Mouse (Mus musculus) adrenal gland, adult 8-10 months (tissue): ENCODE data around the gene Spp2. TPM values are rescaled to one million over a fixed set of nuclear protein-coding genes. Genes with fewer than 3 reads are reported as not detected.
A peak's percentile ranks its signal among the peaks of the same experiment; 100 is the strongest.

ENCODE experiments used
- DNase-seq: peaks from one replicate; pipeline ENCODE4 v3.0.0; 2022
- total RNA-seq, 4 experiments: library from RNA; stranded (reverse); gene quantifications; 2 replicates each; pipeline ENCODE4 v1.2.4; 2022

Spp2 gene
- total RNA-seq = not detected

DNA sequence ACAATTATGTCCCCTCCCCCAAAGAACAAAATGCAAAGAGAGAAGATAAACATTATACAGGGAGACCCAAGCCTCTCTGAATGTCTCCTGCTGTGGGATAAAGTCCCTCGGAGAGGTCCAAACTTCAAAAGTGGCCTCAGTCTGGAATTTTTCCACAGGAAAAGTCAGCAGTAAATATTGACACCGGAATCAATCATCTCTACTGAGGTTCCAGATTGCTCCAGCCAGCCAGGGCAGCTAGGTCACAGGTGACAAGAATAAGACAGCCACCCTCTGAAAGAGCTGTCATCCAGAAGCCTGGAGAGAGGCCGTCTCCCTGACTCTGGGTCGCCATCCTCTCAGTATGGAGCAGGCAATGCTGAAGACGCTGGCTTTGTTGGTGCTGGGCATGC is at the start of gene Spp2:
Spp2 (plus strand) TSS at position 155 of the 392 bp plus-strand sequence.
- DNase-seq = no peak

DNA sequence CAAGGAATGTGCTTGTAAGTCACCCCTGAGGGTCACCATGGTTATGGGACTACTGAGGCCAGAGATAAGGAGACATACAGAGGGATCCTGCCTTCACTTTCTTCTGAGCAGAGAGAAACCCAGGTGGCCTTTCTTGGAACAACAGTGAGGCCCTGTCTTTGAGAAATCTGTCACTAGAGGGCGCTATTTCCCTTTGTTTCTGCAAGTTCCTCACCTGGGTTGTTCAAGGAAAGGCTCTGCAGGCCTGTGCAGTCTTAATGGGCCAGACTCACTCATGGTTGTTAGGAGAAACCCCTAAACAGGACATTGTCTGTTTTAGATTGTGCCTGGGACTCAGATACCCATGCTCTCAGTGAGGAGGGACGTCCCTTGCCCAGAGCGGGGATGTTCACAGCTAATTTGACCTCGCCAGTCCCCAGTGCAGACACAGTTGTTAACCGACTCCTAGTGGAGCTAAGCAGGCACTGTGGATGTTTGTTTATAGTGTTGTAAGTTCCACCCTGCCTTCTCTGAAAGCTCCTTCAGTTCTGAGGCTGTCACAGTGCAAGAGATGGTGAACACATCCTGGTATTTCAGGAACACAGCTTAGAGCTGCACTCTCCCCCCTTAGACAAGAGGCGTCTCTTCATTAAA is 49.2 kb upstream of the Spp2 start:
- no peak for DNase-seq

DNA sequence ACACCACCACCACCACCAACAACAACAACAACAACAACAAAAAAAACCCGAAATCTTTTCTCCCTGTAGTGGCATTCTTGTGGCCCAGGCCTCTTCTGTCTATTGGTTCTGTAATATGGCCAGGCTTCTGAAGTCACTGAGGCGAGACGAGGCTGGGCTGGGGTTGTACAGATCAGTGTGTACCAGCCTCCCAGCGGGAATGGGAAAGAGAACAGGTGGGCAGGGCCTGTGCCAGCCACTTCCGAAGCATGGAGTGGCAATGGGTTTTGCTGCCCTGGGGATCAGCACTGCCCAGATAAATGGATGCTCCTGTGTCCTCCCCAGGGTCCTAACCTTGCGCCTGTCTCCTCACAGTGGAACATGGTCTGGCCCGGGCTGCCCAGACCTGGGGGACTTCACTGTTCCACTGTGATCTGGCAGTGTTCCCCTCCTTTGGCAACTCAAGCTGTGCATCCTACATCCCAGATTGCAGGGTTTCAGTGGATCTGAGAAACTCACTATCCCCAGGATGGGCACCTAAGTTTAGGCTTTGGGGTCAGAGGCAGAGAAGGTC is 48.6 kb upstream of the Spp2 start:
- no peak for DNase-seq

DNA sequence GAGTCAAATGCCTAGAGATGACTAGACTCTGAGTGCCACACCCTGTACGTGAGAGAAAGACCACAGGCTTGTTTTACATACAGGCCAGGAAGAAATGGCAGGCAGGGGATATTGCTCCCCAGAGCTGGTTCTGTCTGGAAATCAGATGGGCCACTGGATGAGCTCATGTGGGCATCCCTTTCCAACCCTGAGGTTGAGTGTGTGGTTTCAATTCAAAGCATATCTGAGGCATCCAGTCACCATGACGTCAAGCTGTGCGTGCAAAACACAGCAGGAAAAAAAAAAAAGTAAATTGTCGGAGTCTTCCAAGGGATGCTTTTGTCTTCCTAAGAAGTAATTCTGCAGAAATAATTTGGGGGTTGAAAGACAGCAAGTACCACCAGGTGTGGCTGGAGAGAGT is 45.7 kb upstream of the Spp2 start:
- no peak for DNase-seq

DNA sequence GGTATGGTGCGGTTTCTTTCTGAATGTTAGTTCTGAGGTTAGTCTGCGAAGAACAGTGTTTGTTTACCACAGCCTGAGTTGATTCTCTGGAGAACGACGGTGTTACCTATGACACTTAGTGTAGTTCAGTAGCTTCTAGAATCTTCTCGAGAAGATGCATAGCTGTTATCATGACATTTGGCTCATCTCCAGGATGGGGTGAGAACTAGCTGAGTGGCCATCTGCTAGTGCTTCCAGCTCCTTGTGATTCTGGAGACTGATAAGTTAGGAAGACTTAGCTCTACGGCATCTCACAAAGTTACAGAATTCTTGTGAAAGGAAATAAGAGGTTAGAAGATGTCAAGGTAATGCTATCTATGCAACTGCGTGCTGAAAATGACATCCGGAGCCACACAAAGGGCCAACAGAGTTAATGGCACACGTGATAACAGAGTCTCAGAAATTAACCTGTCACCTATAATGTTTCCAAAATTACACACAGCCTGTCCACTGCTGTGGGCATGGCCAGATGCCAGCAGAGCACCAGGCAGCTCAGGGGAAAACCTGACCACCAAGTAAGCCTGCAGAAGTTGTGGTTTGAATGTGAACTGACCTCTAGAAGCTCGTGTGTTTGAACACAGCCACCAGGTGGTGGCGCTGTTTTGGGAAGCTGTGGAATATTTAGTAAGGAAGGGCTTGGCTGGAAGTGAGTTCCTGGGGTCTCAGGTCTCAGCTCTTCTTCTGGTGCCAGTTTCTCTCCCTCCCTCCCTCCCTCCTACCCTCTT is 39.7 kb upstream of the Spp2 start:
- no peak for DNase-seq

GRCm38 (mm10) chr1:88378446-88378845 is 28.3 kb upstream of the Spp2 start:
- DNase-seq = no peak

DNA sequence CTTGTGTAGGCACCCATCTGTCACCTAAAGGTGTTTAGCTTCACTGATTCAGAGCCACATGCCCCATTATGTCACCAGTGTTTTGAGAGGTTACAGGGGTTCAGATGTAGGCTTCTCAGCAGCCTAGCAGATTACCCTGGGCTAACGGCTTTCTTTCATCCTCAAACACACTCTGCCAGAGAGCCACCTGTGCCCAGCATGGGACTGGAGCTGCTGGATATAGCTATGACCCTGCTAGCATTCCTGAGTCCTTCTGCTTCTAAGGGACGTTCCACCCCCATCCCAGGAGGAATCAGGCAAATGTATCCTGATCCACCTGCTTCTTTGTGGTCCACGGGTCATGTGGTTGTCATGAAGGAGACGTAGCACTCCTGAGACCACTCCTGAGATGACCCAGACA is 15.1 kb upstream of the Spp2 start:
- DNase-seq = no peak

- DNase-seq = no peak
Observed at GRCm38 (mm10) chr1:88393321-88393720, 13.4 kb upstream of the Spp2 start.

GRCm38 (mm10) chr1:88403378-88403777 is 3.4 kb upstream of the Spp2 start:
- no peak for DNase-seq

GRCm38 (mm10) chr1:88406078-88406806 is 519 bp upstream of the Spp2 start:
- no peak for DNase-seq

DNA sequence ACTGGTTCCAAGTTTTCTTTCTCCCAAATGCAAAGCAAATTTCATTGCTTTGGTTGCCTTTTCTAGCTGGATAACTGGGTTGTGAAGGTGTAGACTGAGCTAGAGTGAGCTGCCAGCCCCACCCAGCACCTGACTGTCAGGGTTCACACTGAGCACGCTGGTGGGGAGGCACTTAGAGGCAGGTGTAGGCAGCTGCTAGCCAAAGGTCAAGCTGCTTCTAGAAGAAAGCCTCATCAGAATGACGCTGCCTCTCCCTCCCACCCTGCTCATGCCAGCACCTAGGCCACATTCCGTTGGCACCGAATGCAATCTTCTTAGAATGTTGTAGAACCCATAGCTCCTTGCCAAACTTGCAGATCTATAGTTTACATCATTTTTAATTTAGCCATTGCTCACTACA is 1.6 kb downstream of the Spp2 start:
- DNase-seq = no peak

DNA sequence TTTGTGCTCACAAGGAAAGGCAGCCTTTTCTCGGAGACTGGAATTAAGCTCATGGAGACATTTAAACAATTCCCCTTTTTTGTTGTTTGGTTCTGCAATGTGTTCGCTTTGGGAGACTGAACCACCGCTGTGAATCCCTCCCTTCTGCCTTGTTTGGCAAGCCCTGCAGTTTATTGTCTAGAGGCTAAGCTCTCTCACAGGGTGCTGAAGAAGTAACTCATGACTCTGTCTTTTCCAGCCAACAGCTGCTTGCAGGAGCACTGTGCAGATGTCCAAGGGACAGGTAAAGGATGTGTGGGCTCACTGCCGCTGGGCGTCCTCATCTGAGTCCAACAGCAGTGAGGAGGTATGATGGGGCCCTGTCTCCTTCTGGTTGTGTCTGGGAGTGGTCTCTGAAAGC is 5.3 kb downstream of the Spp2 start:
- DNase-seq = no peak

GRCm38 (mm10) chr1:88418943-88419342 is 12.2 kb downstream of the Spp2 start:
- no peak for DNase-seq

- DNase-seq = no peak
Observed at GRCm38 (mm10) chr1:88422045-88422444, 15.3 kb downstream of the Spp2 start.

- no peak for DNase-seq
Observed at GRCm38 (mm10) chr1:88422846-88423395, 16.2 kb downstream of the Spp2 start.

GRCm38 (mm10) chr1:88424602-88425252 is 18.0 kb downstream of the Spp2 start:
- peak; percentile 46 for DNase-seq

DNA sequence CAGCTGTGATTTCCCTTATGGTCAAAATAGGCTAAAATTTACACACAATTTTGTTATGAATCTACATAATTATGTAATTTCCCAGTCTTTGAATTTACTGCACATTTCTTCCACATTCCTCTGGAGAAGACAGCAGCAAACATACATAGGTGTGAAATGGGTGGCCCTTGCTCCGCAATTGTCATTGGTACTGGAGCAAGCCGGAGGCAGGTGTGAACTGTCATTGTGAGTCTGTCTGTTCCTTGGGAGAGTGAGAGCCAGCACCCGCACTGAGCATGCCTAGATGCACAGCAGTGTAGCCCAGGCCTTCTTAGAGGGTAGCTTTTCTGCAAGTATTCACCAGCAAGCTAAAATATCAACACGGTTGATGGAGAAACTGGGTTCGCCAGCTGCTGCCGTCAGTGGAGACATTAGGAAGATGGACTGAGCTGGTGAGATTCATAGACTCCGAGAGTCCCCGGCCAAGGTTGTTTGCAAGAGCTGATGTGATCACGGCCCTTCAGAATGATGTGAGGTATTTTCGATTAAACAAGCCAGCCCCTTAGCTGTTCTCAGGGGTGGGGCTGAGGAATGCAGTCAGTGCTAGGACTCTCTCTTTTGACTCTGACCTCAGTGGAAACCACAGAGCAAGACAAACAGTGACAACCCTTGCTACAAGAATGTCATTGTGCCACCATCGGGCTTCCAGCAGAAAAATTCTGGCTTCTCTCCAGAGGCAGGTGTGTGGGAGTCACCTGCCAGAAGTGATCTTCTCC is 21.4 kb downstream of the Spp2 start:
- no peak for DNase-seq

- no peak for DNase-seq
Observed at GRCm38 (mm10) chr1:88429413-88429812, 22.7 kb downstream of the Spp2 start.

GRCm38 (mm10) chr1:88431262-88431661 is 24.5 kb downstream of the Spp2 start:
- DNase-seq = no peak

DNA sequence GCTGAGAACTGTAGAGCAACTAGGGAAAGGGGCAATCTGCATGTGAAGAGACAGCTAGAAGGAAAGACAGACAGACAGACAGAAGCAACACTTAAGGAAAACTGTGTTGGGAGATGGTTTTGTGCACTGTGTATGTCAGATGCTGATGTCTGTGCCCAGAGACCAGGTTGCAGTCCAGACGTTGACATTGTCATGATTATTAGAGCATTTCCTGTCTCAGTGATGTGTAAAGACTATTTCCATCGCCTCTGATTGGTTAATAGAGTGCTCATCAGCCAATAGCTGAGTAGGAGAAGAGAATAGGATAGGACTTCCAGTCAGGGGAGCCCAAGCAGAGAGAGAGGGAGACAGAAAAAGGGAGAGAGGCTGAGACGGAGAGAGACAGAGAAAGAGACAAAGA is 25.8 kb downstream of the Spp2 start:
- no peak for DNase-seq

DNA sequence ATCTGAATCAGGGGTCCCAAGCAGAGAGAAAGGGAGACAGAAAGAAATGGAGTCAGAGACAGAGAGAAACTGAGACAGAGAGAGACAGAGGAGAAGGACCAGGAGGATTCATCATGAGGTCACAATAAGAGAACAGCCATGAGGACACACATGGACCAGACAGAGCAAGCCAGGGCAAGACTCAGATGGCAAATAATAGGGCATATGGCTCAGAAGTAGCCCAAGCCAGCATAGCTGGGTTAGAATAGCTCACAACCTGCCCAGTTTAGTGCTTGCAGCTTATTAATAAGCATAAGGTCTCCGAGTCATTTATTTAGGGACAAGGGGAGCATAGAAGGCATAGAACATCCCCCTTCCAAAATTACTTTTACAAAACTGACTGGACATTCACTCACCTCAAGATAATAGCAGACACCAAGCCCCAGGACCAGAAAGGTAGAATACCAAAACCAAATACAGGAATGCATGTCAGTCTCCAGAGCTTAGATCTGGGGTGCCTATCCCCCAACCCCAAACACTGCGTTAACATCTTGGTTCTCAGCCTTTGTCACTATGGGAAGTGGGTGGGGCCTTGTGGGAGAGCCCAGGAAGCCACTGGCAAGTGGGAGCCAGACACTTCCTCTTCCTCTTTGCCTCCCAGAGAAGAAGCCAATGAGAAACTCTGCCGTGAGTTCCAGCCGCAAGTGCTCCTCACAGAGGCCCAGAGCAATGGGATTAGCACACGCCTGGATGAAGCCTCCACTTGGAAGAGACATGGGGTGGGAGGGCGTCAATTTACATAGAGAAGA is 26.5 kb downstream of the Spp2 start:
- DNase-seq = no peak
